8 mouse cellular contexts compared by ENCODE assay signal in the genomic region with DNA sequence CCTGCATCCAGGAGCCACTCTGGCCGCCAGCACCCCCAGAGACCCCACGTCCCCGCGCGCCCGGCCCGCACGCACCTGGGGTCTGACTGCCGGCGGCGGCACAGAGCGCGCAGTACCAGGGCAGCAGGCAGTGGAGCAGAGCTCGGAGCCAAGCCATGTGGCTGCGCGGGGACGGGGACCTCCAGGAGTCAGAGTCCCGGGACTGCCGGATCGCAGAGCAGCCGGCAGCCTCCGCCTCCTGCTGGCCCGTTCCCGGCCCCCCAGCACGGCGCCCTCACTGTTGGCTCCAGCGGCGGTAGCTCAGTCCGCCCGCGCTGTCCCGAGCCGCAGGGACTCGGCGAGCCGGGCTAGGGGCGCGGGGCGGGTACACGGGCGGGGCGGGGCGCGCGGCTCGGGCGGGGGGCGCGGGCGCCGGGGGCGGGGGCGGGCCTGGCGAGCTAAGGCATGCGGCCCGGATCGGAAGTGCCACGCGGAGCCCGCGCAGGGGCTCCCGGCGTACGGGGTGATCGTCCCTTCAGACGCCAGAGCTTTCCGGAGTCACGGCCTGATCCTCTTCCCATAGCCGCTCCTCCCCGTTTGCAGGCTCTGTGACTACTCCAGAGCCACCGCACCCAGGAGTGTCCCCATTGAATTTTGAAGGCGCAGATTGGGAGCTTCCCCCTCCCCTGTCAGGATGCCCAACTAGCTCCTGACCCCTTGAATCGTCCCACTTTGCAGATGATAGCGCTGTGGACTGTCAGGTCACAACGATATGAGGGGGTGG. TPM values are rescaled to one million over a fixed set of nuclear protein-coding genes. Genes with fewer than 3 reads are reported as not detected.
A peak's percentile ranks its signal among the peaks of the same experiment; 100 is the strongest.
DNase-seq lines count a peak whose midpoint lies in the region; ATAC-seq and TF ChIP-seq lines count a peak whose summit lies in the region.

Adamts14 (minus strand) TSS at position 358 of the 763 bp plus-strand sequence.

- 2% methylated on average over 59 of the region's 75 CpGs for WGBS in lung, embryonic 14.5 days
- under 1% methylated on average over 57 of the region's 75 CpGs for WGBS in heart, embryonic 10.5 days
- WGBS in midbrain, embryonic 15.5 days = 1% methylated on average over 64 of the region's 75 CpGs

- no peaks in the 10 kb centered on the region for H3K9me3 ChIP-seq in lung, embryonic 14.5 days (ENCODE audit: low read depth, low read length)
- no peaks in the 10 kb centered on the region for H3K9me3 ChIP-seq in heart, embryonic 10.5 days
- no peaks in the 10 kb centered on the region for H3K9me3 ChIP-seq in midbrain, embryonic 15.5 days

- H3K9ac ChIP-seq in lung, embryonic 14.5 days = peak within 1 kb of the TSS; percentile 72
- H3K9ac ChIP-seq in midbrain, embryonic 15.5 days = peak within 1 kb of the TSS; percentile 46

- no peak for TF ChIP-seq CTCF in lung, embryonic 14.5 days (IDR thresholded peaks at IDR 0.05; ENCODE audit: low read depth)

- peak; percentile 79 for ATAC-seq in lung, embryonic 14.5 days (ENCODE audit: insufficient read depth)
- peak; percentile 59 for ATAC-seq in midbrain, embryonic 15.5 days (replicated peaks)

- H3K27ac ChIP-seq in lung, embryonic 14.5 days (ENCODE audit: low read depth) = peak within 1 kb of the TSS; percentile 3; the same call in 1 of the 2 replicates
- H3K27ac ChIP-seq in heart, embryonic 10.5 days = peak within 1 kb of the TSS; percentile 87
- no peak within 1 kb of the TSS for H3K27ac ChIP-seq in midbrain, embryonic 15.5 days

- DNase-seq in lung, embryonic 14.5 days = peak; percentile 77
- DNase-seq in lung, adult 18-20 months = no peak
- peak; percentile 50 to 59 for DNase-seq in adrenal gland, postnatal 36 days
- peak; percentile 77 for DNase-seq in heart, embryonic 10.5 days (ENCODE audit: low spot score)
- DNase-seq in kidney, postnatal 25 days = peak; percentile 29 to 57
- no peak for DNase-seq in c-Kit-positive CD71-positive TER-119-positive erythroid progenitor cells, embryonic 14.5 days (ENCODE audit: low spot score)
- no peak for DNase-seq in left cerebral cortex, adult 11 months (ENCODE audit: low spot score)

- no peaks in the 10 kb centered on the region for H3K4me1 ChIP-seq in lung, embryonic 14.5 days (ENCODE audit: insufficient read depth)
- H3K4me1 ChIP-seq in heart, embryonic 10.5 days = peaks cover 39% of the 10 kb centered on the region
- peaks cover 10% of the 10 kb centered on the region for H3K4me1 ChIP-seq in midbrain, embryonic 15.5 days

- H3K4me3 ChIP-seq in lung, embryonic 14.5 days (ENCODE audit: low read depth, low read length) = peak within 1 kb of the TSS; percentile 58
- H3K4me3 ChIP-seq in heart, embryonic 10.5 days = peak within 1 kb of the TSS; percentile 75
- H3K4me3 ChIP-seq in midbrain, embryonic 15.5 days = peak within 1 kb of the TSS; percentile 51

- H3K4me2 ChIP-seq in lung, embryonic 14.5 days = peak within 1 kb of the TSS; percentile 97
- peak within 1 kb of the TSS; percentile 99 for H3K4me2 ChIP-seq in midbrain, embryonic 15.5 days

- H3K36me3 ChIP-seq in lung, embryonic 14.5 days (ENCODE audit: insufficient read depth) = no peaks in the 10 kb centered on the region
- H3K36me3 ChIP-seq in heart, embryonic 10.5 days = no peaks in the 10 kb centered on the region
- no peaks in the 10 kb centered on the region for H3K36me3 ChIP-seq in midbrain, embryonic 15.5 days (replicated peaks)

- no peaks in the 10 kb centered on the region for H3K27me3 ChIP-seq in lung, embryonic 14.5 days (ENCODE audit: insufficient read depth, low read length)
- peaks cover 18% of the 10 kb centered on the region for H3K27me3 ChIP-seq in heart, embryonic 10.5 days (ENCODE audit: insufficient read depth, poor library complexity, severe bottlenecking)
- H3K27me3 ChIP-seq in midbrain, embryonic 15.5 days (replicated peaks) = peaks cover 22% of the 10 kb centered on the region

RNA-seq across cellular contexts. Expression of gene Adamts14, which starts in this region (rescaled TPM):
- 1.5 and 1.8 TPM in 2 replicates for polyA plus RNA-seq in lung, embryonic 14.5 days (2014; fragmentation: Nextera tagmentation; extraction: Ambion mirVana)
- 1 to 10 TPM; 2.1 to 3.9 TPM for total RNA-seq in adrenal gland, postnatal 36 days (2021)
- polyA plus RNA-seq in heart, embryonic 10.5 days (2016; fragmentation: Nextera tagmentation; extraction: Ambion mirVana) = 0.74 and 0.90 TPM in 2 replicates
- 0.36 and 0.43 TPM in 2 replicates for polyA plus RNA-seq in midbrain, embryonic 15.5 days (2015; fragmentation: Nextera tagmentation; extraction: Ambion mirVana)

Comparison
In these comparisons a context has a peak if more than half of its experiments do, and no peak if none do; other contexts are left out.
1. DNase-seq: peak in lung, embryonic 14.5 days (single experiment), adrenal gland, postnatal 36 days (2 of 2) and kidney, postnatal 25 days (2 of 2); none in lung, adult 18-20 months (0 of 2), c-Kit-positive CD71-positive TER-119-positive erythroid progenitor cells, embryonic 14.5 days (single experiment) and left cerebral cortex, adult 11 months (single experiment).
2. Peak in DNase-seq, H3K4me3 ChIP-seq and H3K27ac ChIP-seq in heart, embryonic 10.5 days; RNA of the gene not detected or under 1 TPM.
3. Peak in ATAC-seq, H3K4me3 ChIP-seq, H3K9ac ChIP-seq and H3K4me2 ChIP-seq in midbrain, embryonic 15.5 days; RNA of the gene not detected or under 1 TPM.
4. Peak in every context shown above with its lines, with median percentiles within 50 percentile points of each other: H3K4me3 ChIP-seq.